Mouse (Mus musculus): Measurements from ENCODE around the gene Gabarap.
A peak's percentile ranks its signal among the peaks of the same experiment; 100 is the strongest.
"Not testable (repeated sequence)": the region's sequence is repeated elsewhere in the genome, so short reads cannot be mapped to it uniquely, and the experiment has no call there.

The Gabarap gene

DNA sequence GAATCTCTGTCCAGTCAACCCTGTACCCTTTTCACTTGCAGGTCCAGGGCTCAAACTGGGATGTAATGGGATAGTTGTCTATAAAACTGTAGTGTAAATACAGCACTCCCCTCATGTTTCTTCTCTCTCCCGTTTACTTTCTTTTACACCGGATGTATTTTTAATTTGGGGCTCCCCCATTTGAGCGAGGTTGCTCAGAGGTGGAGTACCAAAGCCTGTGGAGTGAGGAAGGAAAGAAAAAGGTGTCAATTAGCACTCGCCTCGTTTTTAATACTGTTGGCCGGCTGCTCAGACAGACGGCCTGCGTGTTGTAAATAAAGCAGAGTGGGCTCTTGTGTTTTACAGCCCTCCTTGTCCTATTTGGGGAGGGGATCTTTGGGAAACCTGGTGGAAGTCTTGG is 8.7 kb downstream of the Gabarap start:
- no peak for DNase-seq (ENCODE audit: low spot score)

DNA sequence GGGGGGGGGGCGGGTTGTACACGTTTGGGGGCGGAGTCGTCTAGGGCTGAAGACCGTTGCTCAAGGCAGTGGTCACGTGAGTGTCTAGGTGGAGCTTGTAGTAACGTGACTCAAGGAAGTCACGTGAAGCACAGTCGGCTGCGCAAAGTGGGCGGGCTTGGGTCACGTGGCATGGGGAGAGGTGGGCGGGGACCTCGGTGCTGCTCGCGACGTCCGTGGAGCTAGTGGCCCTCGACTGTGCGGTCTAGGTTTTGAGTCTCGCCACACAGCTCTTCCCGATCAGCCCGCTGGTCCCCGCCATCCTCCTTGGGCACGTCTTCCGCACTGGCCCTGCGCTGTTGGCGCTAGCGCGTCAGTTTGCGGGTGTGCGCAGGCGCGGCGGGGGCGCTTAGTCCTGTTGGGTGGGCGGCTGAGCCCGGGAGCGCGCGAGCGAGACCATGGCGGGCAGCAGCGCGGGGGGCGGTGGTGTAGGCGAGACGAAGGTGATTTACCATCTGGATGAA is 9.5 kb downstream of the Gabarap start, which contains the start of gene Dvl2:
Gene Dvl2 (plus strand): TSS at position 200 of the 503 bp plus-strand sequence.
- peak; percentile 97 for DNase-seq (ENCODE audit: low spot score)

DNA sequence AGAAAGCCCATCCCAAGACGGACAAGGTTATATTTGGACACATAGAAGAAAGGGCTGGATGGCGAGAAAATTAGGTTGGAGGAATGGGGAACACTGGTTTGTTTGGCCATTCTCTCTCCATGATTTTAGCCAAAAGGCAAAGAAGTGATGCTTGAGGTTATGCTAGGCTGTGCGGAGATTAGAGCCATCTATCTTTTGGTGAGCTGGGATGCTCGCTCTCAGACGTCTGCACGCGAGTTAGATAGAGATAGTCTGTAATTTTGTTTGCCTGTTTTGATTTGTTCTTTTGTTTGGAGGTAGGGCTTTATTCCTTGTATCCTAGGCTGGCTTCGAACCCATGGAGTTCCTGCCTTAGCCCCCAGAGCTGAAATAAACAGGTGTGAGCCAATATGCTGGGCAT is 10.2 kb downstream of the Gabarap start:
- DNase-seq (ENCODE audit: low spot score): no peak

DNA sequence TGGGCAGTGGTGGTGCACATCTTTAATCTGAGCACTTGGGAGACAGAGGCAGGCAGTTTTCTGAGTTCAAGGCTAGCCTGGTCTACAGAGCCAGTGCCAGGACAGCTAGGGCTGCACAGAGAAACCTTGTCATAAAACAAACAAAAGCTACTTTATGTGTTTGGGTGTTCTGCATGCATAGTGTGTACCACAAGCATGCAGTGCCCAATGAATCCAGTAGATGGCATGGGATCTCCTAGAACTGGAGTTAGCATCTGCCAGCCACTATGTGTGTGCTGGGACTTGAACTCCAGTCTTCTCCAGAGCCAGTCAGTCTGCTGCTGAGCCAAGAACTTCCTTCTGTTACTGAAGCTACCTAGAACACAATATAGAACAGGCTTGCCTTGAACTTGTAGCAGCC is 10.9 kb downstream of the Gabarap start:
- peak; percentile 61 for DNase-seq (ENCODE audit: low spot score)

DNA sequence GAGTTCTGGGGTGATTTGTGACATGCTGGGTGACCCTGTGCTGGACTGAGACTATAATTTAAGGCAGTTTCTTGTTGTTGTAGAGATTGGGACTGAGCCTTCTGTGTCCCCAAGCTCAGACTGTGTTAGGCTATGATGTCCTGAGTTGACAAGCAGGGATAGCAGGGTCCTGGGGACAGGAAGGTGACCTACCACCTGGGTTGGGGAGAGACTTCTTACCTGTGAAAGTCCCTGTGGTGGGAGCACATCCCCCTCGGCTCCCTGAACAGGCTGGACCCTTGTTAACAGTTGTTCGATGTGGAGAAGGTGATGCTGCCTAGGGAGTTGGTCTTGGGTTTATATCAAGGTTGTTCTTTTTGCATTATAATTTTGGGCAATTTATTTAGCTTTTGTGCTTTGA is 11.5 kb downstream of the Gabarap start:
- no peak for DNase-seq (ENCODE audit: low spot score)

DNA sequence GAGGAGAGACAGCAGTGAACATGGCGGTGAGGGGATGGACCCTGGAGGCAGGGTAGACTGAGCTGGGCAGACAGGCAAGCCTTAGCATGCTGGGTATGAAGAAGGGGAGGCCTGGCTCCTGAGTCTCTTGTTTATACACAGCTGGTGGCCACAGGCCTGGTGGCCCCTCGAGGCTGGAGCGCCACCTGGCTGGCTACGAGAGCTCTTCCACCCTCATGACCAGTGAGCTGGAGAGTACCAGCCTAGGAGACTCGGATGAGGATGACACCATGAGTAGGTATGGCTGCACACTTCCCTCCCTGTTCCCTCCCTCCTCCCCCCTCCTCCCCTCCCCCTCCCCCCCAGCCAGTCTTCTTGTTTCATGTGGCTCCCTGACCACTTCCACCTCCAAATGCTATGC is 14.6 kb downstream of the Gabarap start:
- no peak for DNase-seq (ENCODE audit: low spot score)

DNA sequence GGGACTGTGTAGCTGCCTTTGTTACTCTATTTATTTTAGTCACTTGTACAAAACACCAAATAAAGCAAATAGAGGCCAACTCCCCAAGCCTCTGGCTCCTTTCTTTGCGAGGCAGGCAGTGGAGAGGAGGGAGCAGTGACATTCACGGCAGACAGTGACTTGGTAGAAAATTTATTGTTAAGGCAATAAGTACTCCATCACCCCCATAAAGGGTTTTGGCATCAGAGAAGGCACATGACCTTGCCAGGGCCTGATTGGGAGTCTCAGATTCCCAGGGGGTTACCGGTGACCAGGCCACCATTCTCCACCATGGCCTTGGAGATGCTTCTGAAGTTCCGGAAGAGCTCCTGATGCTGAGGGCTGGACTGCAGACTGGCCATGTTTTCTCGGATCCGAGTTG is 19.1 kb downstream of the Gabarap start:
- DNase-seq (ENCODE audit: low spot score): no peak

DNA sequence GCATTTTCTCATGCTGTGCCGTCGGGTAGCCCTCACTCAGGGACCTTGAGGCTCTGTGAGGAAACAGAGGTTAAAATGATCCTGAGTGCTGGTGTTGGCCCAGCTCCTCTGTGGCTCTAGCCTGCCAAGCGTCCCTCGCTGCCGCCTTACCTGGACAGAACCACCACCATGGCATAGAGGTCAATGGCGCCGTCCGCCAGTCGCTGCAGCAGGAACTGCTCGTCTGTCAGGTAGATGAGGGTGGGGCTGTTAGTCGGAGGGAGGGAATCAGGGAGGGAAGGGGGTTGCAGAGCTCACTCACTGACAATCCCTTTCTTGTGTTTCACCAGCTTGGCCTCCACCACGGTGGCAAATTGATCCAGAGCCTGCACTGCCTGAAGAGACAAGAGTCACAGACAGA is 19.6 kb downstream of the Gabarap start:
- no peak for DNase-seq (ENCODE audit: low spot score)

DNA sequence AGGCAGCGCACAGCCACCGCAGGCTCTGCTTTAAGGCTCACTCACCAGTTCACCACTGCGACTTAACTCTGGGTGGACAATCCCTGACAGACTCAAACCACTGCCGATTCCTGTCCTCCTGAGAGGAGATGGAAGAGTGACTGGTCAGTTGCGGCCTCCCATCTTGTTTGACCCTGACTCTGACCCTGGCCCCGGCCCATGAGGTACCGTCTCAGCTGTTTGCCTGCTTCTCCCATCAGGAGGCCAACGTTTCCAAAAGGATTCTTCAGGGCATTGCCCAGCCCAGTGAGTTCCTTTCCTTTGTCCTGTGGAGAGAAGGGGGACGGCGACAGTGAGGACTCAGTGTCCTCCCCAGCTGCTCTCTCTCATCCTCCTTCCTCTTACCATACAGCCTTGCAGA is 20.0 kb downstream of the Gabarap start:
- no peak for DNase-seq (ENCODE audit: low spot score)

DNA sequence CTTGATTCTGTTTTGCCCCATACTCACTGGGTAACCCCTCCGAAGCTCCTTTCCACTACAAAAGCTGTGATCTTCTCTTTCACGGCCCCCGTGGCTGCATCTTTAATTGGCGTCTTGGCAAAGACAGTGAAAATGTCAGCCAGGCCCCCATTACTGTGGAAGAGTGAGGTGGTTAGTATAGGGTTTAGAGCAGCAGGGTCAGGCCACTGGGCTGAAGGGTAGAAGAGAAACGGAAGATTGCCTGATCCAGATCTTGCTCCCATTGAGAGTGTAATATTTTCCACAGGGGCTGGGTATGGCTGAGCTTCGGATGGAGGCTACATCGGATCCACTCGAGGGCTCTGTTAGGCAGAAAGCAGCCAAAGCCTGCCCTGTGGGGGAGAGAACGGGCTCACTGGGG is 22.0 kb downstream of the Gabarap start:
- DNase-seq (ENCODE audit: low spot score): no peak

DNA sequence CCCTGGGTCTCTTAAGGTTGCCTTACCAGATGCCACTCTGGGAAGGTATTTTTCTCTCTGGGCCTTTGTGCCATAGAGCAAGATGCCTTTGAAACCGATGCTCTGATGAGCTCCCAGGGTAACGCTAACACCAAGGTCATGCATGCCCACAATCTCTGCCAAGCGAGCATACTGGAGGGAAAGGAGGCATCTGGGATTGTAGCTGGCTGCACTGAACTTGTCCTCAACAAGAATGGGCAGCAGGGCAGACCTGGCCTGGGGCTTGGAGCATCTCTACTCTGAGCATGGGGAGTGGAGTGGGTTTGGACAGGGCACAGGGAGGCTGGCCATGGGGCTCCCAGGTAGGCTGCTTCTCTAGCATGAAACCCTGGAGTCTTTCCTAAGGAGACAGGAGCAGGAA is 22.5 kb downstream of the Gabarap start:
- no peak for DNase-seq (ENCODE audit: low spot score)

DNA sequence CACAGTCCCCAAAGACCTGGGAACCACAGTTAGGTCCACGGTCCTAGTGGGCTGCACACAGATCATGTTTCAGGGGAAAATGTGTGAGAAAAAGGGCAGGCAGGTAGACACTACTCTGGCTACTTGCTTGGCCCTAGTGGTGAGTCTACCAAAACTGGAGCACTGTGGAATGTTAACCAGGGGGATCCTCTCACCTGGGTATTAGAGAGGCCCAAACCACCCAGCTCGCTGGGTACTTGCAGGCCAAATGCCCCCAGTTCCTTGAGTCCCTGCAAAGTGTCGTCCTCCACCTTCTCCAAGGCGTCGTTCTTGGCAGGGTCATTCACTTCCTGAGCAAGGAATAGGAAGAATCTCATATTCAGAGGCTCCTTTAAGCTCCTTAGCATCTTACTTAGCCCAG is 23.1 kb downstream of the Gabarap start:
- DNase-seq (ENCODE audit: low spot score): no peak

DNA sequence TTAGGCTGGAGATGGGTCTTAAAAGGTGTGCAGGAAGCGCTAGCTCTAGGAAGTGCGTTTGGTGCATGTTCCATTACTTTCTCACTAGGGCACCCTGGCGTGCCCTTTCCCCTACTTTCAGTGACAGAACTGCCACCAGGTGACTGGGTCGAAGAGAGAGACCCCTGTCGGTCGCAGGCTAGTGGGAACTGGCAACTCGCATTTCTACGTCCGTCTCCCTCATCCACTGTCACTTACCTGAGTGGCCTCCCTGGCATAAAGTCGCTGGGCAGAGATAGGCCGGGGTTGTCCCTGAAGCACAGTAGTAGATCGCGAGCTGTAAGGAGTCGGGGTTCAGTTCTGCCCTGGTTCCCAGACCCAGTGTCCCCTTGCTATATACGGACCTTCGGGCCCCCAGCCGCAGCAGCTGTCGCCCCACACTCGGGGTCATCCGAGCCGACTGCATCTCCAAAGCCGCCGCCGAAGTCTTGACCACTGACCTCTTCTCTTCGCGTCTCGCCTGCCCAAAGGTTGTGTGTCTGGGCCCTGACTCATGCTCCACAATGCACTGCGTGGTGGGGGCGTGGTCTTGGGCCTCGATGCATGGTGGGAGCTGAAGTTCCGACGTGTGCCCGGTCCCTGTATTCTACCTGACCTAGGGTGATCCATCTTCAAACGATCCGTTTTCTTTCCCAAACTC is 24.1 kb downstream of the Gabarap start, which contains the start of gene Acadvl:
Gene Acadvl (minus strand): TSS at position 532 of the 679 bp plus-strand sequence.
- DNase-seq (ENCODE audit: low spot score): peak; percentile 90

DNA sequence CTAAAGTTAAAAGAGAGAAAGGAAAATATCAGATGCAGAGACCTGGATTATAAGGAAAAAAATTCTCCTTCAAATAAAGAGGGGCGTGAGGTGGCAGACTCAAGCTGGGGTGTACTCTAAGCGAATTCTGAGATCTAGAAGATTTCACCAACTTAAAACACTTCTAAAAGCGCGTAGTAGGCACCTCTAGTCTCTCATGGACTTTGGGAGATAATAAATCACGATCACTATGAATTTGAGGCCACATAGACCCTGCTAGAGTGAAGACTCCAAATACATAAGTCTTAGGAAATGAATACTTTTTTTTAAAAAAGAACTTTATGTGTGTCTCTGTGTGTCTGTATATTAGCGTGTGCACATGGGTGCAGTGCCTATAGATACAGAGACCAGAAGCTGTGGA is 24.7 kb downstream of the Gabarap start:
- no peak for DNase-seq (ENCODE audit: low spot score)

DNA sequence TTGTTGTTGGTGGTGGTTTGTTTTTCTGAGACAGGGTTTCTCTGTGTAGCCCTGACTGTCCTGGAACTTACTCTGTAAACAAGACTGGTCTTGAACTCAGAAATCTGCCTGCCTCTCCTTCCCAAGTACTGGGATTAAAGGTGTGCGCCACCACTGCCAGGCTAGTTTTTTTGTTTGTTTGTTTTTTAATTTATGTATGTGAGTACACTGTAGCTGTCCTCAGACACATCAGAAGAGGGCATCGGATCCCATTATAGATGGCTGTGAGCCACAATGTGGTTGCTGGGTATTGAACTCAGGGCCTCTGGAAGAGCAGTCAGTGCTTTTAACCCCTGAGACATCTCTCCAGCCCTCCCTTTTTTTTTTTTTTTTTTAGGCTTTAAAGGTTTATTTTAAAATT is 25.2 kb downstream of the Gabarap start:
- DNase-seq (ENCODE audit: low spot score): not testable (repeated sequence)

DNA sequence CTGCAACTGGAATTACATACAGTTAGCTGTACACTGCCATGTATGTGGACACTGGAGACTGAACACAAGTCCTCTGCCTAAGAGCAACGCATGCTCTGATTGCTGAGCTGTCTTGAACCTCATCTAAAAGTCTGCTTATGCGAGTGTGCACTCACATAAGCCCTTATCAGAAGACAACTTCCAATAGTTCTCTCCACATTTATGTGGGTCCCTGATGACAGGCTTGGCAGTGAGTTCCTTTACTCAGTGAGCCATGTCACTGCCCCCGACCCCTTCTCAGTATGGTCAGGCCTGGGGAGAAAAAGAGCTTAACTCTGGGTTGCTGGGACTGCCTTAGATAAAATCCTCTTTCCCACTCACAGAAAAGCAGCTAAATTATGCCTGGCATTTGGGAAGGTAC is 25.7 kb downstream of the Gabarap start, which contains the start of gene Dlg4:
Gene Dlg4 (plus strand): TSS at position 274 of the 400 bp plus-strand sequence.
- DNase-seq (ENCODE audit: low spot score): no peak

DNA sequence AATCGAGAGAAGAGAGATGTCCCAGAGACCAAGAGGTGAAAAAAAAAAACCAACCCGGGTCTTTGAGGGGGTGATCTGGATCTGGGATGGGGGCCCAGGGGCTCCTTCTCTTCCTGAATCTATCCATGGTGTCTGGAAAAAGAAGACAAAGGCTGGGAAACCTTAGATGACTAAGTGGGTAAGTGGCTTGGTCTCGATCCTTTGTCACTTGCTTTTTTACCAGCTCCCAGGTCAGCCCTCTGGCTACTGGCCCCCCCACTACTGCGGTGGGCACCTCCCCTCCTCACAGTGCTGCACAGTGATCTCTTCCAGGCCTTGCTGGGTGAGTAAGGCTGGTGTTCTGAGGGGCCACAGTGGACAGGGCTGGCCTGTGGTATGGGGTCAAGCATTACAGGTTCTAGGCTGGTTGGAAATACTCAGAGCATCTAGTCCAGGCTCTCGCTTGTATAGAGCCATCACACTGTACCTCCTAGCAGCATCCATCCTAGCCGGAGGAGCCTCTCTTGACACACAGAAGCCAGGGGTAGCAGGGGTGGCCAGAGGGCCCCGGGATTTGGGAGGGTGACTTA is 26.3 kb downstream of the Gabarap start:
- DNase-seq (ENCODE audit: low spot score): no peak

DNA sequence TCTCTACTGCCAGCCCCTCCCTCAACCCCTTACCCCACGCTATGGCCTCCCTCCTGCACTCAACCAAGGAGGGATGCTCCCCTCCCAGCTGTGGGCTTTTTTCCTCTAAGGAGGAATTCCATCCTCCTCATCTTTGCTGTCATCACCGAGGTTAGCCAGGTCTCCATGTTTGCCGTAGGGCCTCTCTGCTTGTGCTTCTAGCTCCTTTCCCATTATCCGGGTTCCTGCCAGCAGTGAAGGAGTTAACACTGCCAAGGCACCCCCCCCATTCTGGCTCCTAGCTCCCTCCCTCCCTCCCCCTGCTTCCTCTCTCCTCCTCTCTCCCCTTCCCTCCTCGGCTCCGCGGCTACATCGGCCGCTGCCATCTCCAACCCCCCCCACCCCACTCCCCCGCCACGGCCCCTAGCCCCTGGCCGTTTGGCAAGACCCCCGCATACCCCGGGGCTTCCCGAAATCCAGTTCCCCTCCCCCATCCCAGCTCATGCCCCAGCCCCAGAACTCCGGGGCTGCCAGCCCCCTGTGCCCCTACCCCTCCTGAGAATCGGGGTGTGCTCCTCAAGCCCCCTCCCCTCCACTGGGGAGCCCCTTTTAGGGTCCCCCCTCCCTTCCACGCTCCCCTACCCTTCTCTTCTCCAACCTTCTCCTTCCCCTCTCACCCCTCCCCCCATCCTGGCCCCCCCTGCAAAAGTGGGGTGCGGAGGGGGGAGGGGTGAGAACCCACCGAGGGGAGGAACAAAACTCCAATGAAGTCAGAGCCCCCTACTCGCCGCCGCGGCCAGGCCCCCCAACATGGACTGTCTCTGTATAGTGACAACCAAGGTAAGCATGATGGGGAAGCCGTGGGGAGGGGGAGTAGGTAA is 27.4 kb downstream of the Gabarap start:
- peak; percentile 61 for DNase-seq (ENCODE audit: low spot score)

DNA sequence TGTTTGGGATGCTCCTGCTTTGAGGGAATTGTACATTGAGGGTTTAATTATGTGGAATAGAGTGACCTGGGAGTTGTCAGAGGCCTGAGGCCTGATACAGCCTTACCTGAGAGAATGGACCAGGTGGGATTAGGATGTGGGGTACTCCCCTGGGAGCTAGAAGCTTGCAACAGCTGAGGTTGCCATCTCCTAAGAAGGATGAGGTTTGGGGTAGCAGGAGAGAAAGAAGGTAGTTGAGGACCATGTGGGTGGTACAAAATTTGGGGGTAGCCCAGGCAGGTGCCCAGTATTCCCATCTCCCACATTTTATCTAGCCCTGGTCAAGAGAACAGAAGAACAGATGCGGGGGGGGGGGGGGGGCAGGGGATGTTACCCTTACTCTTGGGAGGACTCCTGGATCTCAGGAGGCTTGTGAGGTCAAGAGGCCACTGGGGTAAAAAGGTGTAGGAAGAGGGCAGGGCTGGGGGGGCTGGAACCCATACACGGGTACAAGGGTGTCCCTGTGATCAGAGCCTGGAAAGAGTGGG is 28.6 kb downstream of the Gabarap start:
- no peak for DNase-seq (ENCODE audit: low spot score)

DNA sequence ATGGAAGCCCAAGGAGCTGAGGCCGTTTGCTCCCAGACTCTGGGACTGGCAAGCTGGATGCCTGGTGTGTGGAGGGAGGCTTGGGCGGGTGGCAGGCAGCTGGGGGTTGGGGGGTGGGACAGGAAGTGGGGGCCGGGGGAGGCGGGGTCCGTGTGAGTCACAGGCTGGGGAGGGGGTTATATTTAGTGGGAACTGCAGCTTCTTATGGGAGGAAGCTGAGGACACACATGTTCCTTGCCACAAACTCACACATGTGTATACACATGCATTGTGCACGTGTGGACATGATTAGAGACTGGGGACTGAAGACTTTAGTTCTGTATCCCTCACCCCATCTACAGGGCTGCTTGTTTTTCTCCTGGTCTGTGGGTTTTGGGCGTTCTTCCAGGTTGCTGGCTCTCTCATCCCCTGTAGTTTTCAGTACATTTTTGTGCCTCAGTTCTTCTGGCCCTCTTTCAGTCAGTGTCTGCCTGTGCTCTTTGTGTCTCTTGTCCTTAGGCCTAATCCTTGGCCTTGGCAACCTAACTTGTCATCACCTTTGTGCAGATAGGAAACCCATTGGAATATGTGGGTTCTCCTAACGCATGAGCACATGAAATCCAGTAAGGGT is 29.2 kb downstream of the Gabarap start:
- peak; percentile 59 for DNase-seq (ENCODE audit: low spot score)

DNA sequence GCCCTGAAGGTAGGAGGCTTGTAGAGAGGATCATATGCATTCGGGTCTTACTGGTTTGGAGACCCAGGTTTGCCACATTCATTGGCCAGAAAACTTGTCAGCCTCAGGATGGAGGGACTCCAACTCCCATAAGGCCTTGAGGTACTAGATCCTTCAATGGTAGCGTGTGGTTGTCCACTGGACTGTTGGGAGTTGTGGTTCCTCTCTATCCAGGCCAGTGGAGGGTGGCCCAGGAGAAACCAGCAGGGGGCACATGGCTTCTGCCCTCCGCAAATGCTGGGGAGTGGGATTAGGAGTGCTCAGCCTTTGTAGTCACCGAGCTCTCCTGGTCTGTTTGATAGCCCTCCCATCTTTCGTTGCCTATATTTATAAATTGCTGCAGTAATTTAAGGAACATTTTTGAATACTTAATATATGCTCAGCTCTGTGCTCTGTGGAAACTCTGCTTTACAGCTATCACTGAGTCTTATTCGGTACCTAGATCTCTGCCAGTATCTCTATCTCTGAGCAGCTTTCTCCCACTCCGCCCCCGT is 29.9 kb downstream of the Gabarap start:
- DNase-seq (ENCODE audit: low spot score): peak; percentile 90
